Mouse (Mus musculus): ENCODE measurements around the gene Bmper.

The Bmper gene

DNA sequence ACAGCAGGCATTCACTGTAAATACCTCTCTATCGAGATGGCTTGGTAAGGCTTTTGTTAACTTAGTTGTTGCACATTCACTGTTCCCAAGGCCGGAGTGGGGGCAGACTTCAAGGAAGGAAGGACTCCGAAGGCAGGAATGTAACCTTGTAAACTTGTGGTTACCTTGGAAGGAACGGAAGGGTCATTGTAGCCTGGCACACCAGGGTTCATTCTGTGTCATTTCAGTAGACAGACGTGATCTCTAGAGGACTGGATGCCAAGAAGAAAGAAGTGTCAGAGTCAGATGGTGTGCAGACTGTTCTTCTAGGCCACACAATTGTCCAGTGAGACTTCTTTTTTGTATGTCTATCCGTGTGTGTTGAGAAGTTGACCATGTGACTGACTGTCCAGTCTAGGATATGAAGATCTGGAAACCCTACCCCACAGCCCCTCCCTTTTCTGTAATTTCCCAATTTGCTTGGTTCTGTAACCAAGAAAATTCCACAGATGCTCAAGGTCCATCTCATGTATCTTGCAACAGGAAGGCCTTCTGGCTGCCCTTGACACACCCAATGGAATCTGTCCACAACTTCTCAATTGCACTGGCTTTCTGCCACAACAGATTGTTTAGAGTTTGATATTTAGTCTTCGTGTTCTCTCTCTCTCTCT is 242.2 kb downstream of the Bmper start:
- CTCF ChIA-PET, result no interaction called here
- POLR2A ChIA-PET, result no interaction called here

DNA sequence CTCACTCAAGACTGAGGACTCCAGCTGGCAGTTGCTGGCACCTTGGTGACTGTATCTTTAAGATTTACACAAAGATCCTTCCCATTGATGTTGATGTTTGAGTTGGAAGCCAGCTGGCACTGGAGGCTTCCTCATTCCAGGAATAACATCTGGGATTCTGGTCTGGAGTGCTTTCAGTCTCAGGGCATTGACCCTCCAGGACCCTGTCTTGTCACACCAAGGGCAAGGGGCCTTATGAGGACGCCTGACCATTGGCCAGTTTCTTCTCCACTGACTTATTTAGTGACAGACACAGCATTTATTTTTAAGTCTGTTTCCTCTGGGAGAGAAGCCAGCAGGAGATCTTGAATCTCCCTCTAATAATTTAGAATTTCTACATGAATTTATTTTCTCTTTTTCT is 247.0 kb downstream of the Bmper start:
- CTCF ChIA-PET, result no interaction called here
- POLR2A ChIA-PET, result no interaction called here

DNA sequence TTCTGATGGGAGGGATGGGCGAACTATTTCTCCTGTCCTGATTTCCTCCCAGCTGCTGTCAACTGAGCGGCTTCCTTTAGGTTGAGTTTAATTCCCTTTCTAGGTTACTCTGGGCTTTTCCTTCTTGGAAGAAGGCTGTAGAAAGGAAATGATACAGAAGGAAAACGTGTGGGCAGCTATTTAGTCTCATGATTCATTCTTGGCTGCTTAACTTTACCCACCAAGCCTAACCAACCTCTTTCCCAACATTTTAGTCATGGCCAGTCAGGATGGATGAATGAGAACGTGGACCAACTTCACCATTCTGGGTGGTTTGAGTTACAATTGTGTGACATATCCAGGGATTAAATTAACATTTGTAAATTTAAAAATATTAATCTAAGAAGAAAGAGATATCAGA is 263.0 kb downstream of the Bmper start:
- POLR2A ChIA-PET, result no interaction called here
- CTCF ChIA-PET, result no interaction called here

DNA sequence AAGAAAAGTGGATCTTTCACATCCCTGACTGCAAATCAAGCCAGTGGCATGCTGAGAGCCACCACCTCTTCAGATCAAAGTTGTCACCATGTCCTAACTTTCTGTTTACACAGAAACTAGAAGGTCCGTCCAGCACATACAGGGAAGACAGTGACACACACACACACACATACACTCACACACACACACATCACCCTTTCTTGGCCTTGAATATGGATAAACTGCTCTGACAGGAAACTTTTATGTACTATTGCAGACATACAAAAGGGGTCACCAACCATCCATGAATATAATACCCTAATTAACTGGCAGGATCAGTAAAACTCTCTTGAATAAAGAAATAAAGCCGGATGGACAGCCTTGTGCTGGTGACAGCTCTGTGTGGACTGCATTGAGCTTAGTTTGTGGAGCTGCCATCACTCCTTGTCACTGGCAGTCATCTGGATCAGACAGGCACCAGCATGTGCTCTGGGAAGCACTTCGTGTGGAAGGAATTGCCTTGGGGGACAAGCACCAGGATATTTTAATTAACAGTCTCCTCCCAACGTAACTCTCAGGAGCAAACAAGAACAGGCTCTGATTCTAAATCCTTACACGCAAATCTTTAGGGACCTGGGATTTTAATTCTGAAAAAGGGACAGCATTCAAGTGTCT is 264.0 kb downstream of the Bmper start:
- CTCF ChIA-PET, result no interaction called here
- POLR2A ChIA-PET, result no interaction called here

DNA sequence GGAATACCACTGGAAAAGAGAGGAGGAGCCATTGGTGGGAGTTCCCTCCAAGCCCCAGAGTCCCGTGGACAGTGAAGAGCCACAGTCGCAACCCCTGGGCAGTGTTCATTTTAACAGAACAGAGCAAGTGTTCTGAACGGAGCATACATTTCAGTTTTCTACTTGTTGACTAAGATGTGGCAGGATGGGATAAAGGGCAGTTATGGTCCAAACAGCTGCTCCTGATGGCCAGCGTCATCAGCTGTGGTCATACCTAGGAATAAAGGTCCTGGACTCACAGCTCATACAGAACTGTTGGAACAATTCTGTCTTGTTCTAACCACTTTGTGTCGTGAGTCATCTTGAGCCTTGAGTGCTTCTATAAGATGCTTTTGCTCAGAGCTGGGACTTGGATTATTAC is 265.4 kb downstream of the Bmper start:
- CTCF ChIA-PET, result no interaction called here
- POLR2A ChIA-PET, result interaction anchor here in 1 of 4 experiments (0.6 kb wide), 1 partner anchor 172 kb away, joined by 3 read pairs; no protein-coding TSS in a partner anchor

DNA sequence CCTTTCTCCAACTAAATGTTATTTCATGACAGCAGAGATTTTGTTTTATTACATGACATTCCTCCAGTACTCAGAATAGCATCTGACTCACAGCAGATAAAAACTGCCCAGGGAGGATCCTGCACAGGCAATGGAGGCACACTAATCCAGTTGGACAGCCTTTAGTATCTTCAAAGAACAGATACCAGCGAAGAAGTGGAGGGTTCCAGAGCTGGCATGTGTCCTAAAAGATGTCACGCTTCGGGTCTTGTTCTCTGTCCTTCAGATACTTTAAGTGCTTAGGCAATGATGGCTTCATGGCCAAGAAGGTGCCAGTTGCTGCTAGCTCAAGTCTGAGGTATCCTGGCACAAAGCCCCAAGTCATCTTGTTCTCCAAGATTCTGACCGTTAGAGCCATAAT is 272.5 kb downstream of the Bmper start:
- POLR2A ChIA-PET, result no interaction called here

DNA sequence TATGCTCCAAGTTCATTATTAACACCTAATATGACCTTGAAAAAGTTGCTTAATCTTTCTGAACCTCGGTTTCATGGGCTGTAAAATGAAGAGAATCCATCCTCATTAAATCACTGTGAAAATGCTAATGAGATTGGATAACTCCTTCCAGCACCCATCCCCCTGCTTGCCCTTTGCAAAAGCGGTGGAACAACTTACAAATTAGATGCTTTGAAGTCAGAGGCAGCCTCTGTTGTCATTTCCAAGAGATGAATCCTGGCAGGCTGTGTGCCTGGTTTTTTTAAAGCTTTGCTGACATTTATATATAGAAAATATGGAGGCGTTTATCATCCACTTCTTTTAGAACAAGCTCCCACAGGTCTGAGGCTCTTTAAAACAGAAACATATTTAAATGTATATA is 274.8 kb downstream of the Bmper start:
- ChIA-PET CTCF (interaction anchor here in 1 of 4 experiments (0.6 kb wide), 1 partner anchor 26 kb away, joined by 3 read pairs; no protein-coding TSS in a partner anchor), POLR2A (no interaction called here)

More for the DNA sequence above, 272.5 kb downstream of the Bmper start:
- CTCF ChIA-PET, result no interaction called here

DNA sequence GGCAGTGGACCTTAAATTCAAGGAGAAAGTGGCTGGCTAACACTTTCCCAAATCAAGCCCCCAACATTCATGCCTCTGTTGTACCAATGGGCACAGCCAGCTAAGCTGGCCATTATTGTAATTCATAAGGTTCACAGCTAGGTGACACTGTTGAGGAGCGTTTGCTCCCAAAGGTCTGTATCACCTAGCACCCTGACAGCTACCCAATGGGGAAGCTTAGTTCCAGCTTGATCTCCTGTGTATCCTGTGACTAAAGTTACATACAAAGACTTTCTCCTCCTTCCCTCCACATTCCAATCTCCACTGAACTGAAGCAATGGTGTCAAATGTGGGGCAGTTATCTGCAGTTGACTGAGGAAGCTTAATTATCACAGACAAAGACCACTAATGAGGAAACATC is 311.0 kb downstream of the Bmper start:
- ChIA-PET POLR2A (interaction anchor here in 3 of 4 experiments (0.7 to 1.2 kb wide), 4 partner anchors 30 to 1417 kb away, joined by 3 read pairs; no protein-coding TSS in a partner anchor), CTCF (interaction anchor here in 3 of 4 experiments (0.6 to 1.9 kb wide), 6 partner anchors 47 to 69 kb away, joined by 3 to 7 read pairs (median 4); no protein-coding TSS in a partner anchor)
